In the genomic region with DNA sequence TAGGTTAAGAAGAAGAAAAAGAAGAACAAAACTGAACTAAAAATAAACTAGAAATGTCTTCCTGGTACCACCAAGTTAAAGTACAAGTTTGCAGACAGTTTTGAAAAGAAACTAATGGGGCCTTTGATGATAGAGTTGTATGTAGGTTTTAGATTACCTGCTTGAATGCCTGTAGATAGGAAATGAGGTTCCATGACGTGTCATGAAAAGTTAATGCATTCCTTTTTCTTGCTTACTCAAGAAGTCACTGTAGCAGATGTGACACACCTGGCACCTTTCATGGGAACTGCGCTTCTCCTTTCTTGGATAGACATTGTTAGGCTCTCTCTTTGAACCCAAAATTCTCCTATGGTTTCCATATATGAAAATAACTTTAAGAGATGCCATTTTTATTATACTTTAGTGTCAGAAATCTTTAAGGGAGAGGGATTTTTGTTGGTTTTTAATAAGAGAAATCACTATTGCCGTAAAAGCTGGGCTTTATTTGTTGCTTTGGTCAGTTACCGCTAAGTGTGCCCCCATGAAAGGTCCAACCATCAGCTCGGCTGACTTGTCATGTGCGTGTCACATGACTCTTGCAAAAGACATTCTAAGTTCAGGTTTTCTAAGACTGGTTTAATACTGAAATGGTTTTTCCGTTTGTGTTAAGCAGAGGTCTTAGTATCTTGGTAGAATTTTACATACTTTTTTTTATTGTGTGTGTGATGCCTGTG, we compare ENCODE assay signal across 8 mouse cellular contexts. TPM values are rescaled to one million over a fixed set of nuclear protein-coding genes. Genes with fewer than 3 reads are reported as not detected.
DNase-seq lines count a peak whose midpoint lies in the region; ATAC-seq lines count a peak whose summit lies in the region.

No protein-coding gene starts in this region.

- no peaks in the 10 kb centered on the region for H3K9me3 ChIP-seq in heart, embryonic 13.5 days
- H3K9me3 ChIP-seq in embryonic facial prominence, embryonic 11.5 days (replicated peaks; ENCODE audit: control insufficient read depth, low read length) = no peaks in the 10 kb centered on the region

- ATAC-seq in heart, embryonic 13.5 days (ENCODE audit: extremely low read depth, insufficient number of reproducible peaks, low FRiP score, low TSS enrichment) = no peak
- ATAC-seq in embryonic facial prominence, embryonic 11.5 days (replicated peaks; ENCODE audit: insufficient number of reproducible peaks, low FRiP score, low TSS enrichment, low read depth) = no peak

- peak overlapping the region; percentile 99 for H3K9ac ChIP-seq in heart, embryonic 13.5 days
- peak overlapping the region; percentile 96; the same call in 1 of the 2 replicates for H3K9ac ChIP-seq in embryonic facial prominence, embryonic 11.5 days (replicated peaks; ENCODE audit: low read length)

- H3K27ac ChIP-seq in heart, embryonic 13.5 days (replicated peaks) = peak overlapping the region; percentile 99
- no peak overlapping the region for H3K27ac ChIP-seq in embryonic facial prominence, embryonic 11.5 days (replicated peaks; ENCODE audit: low read depth, low read length)

- 31% methylated on average over 7 of the region's 7 CpGs for WGBS in heart, embryonic 13.5 days
- 62% methylated on average over 7 of the region's 7 CpGs for WGBS in embryonic facial prominence, embryonic 11.5 days

- H3K4me1 ChIP-seq in heart, embryonic 13.5 days = peaks cover 49% of the 10 kb centered on the region
- H3K4me1 ChIP-seq in embryonic facial prominence, embryonic 11.5 days (ENCODE audit: control insufficient read depth, insufficient read depth, low read length) = no peaks in the 10 kb centered on the region

- no peaks in the 10 kb centered on the region for H3K27me3 ChIP-seq in heart, embryonic 13.5 days (replicated peaks)
- H3K27me3 ChIP-seq in embryonic facial prominence, embryonic 11.5 days (ENCODE audit: control insufficient read depth, insufficient read depth, low read length) = no peaks in the 10 kb centered on the region

- DNase-seq in heart, postnatal 4 days = no peak
- DNase-seq in embryonic facial prominence, embryonic 11.5 days (ENCODE audit: low spot score) = no peak
- DNase-seq in kidney, adult 11 months = peak; percentile 43
- DNase-seq in lung, postnatal 14 days = peak; percentile 14
- no peak for DNase-seq in embryo, embryonic 9.5 days (ENCODE audit: extremely low spot score)
- no peak for DNase-seq in frontal cortex, postnatal 10 days (ENCODE audit: low spot score in 2 of 2)
- DNase-seq in retina, postnatal 1 day = no peak

- H3K36me3 ChIP-seq in heart, embryonic 13.5 days = no peaks in the 10 kb centered on the region
- no peaks in the 10 kb centered on the region for H3K36me3 ChIP-seq in embryonic facial prominence, embryonic 11.5 days (replicated peaks; ENCODE audit: control insufficient read depth, insufficient read depth, low read depth, low read length)

- H3K4me3 ChIP-seq in heart, embryonic 13.5 days = peak overlapping the region; percentile 100
- H3K4me3 ChIP-seq in embryonic facial prominence, embryonic 11.5 days (ENCODE audit: low read depth, low read length) = peak overlapping the region; percentile 99

- H3K4me2 ChIP-seq in heart, embryonic 13.5 days = peak overlapping the region; percentile 78
- H3K4me2 ChIP-seq in embryonic facial prominence, embryonic 11.5 days (ENCODE audit: low read depth, low read length) = peak overlapping the region; percentile 38

RNA-seq across cellular contexts. Expression of gene Rab1a, which starts 1.2 kb away (rescaled TPM):
- 182 and 198 TPM in 2 replicates for polyA plus RNA-seq in heart, embryonic 13.5 days (2015; fragmentation: Nextera tagmentation; extraction: Ambion mirVana)
- 100 to 1,000 TPM; 178 to 180 TPM for total RNA-seq in heart, postnatal 4 days (2021)
- polyA plus RNA-seq in embryonic facial prominence, embryonic 11.5 days (2014; fragmentation: Nextera tagmentation; extraction: Ambion mirVana) = 223 and 251 TPM in 2 replicates

RNA-seq across cellular contexts. Expression of gene Cep68, which starts 46.8 kb away (rescaled TPM):
- 28.0 and 28.9 TPM in 2 replicates for polyA plus RNA-seq in heart, embryonic 13.5 days (2015; fragmentation: Nextera tagmentation; extraction: Ambion mirVana)
- total RNA-seq in heart, postnatal 4 days (2021) = 10 to 100 TPM; 44.1 to 44.2 TPM
- polyA plus RNA-seq in embryonic facial prominence, embryonic 11.5 days (2014; fragmentation: Nextera tagmentation; extraction: Ambion mirVana) = 34.7 and 38.5 TPM in 2 replicates

Comparison
In these comparisons a context has a peak if more than half of its experiments do, and no peak if none do; other contexts are left out.
1. DNase-seq: peak in kidney, adult 11 months (single experiment) and lung, postnatal 14 days (single experiment); none in heart, postnatal 4 days (single experiment), embryonic facial prominence, embryonic 11.5 days (single experiment), embryo, embryonic 9.5 days (single experiment), frontal cortex, postnatal 10 days (0 of 2) and retina, postnatal 1 day (single experiment).